Mouse (Mus musculus): Measurements from ENCODE around the gene Gm21861. TPM values are rescaled to one million over a fixed set of nuclear protein-coding genes. Genes with fewer than 3 reads are reported as not detected.
"Not testable (repeated sequence)": the region's sequence is repeated elsewhere in the genome, so short reads cannot be mapped to it uniquely, and the experiment has no call there.

Gm21861 gene
- polyA plus RNA-seq (2012; rRNA removed): not detected in 2 replicates

DNA sequence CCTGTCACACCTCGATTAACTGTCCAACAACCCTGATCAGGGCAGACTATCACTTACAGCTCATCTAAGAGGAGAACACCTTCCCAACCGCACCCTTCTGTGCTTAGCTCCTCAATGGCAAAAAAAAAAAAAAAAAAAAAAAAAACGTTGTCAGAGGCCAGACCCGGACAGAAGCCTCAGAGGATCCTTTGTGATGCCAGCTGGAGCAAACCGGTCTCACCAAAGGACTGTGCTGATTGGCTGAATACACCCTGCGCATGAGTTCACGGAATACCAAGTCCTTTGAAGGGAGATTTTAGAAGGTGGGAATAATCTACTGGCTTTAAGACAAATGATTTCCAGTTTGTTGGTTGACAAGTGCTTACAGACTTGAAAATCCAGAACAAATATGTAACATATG, at the start of gene Gm21861:
TSS of gene Gm21861 (minus strand) at position 101 of the 400 bp plus-strand sequence.
- DNase-seq (ENCODE audit: extremely low spot score in 1 of 2, low spot score in 1 of 2): not testable (repeated sequence)

Data from frontal cortex, adult 2 months (tissue).